Mouse (Mus musculus): ENCODE results near the gene Tcp10b.
A peak's percentile ranks its signal among the peaks of the same experiment; 100 is the strongest.
"Not testable (repeated sequence)": the region's sequence is repeated elsewhere in the genome, so short reads cannot be mapped to it uniquely, and the experiment has no call there.

Tcp10b gene

DNA sequence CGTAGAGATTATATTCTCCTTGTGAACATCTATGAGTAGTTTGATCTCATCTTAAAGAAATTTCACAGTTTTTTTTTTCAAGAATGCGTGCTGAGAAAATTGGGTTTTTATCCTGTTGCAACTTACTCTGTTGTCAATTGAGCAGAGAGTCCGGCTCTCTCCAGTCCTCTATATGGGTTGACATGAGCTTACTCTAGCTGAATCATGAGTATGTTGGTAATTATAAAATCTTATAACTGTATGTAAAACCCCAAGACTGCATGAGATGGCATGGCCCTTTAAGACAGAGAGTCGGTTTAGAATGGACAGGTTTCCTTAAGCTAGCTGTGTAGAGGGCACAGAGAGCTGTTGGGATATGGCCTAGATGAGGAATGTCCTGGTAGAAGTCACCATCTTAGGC, at the start of gene Tcp10b:
TSS of gene Tcp10b (plus strand) at position 301 of the 400 bp plus-strand sequence.
- not testable (repeated sequence) for DNase-seq

DNA sequence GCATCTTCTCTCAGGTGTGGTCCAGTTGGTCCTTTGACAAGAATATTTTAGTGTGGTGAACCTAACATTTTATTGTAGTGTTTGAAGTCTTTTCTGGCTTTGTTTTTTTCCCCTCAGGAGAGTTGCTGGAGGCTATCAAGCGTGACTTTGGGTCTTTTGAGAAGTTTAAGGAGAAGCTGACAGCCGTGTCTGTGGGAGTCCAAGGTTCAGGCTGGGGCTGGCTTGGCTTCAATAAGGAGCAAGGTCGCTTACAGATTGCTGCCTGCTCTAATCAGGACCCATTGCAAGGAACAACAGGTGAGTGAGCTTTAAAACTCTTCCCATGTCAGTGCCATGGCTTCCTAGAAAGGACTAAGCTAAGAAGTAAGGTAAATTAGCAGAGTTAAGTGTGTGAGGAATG, 47.6 kb upstream of the Tcp10b start:
- no peak for DNase-seq

DNA sequence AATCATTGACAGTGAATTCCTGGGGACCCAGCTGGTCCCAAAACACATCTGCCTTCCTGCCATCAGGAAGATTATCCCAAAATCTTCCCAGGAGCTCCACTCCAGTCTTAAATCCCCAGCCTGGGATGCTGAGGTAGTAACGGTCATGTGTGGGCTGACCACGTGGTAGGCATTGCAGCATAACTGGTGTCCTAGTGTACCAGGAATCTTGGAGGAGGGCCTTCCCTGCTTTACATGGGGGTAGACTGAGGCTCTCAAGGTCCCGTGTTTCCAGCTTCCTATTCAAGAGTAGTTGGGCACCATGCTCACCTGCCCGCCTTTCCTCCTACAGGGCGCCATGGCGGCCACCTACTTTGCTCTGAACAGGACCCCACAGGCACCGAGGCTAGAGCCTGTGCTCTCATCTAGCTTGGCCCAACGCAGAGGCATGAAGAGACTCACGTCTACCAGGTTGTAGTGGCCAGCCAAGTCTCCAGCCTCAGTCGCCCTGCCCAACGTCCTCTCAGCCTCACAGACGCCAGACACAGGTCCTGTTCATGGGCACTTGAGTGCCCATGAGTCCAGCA, 24.2 kb upstream of the Tcp10b start:
- not testable (repeated sequence) for DNase-seq

DNA sequence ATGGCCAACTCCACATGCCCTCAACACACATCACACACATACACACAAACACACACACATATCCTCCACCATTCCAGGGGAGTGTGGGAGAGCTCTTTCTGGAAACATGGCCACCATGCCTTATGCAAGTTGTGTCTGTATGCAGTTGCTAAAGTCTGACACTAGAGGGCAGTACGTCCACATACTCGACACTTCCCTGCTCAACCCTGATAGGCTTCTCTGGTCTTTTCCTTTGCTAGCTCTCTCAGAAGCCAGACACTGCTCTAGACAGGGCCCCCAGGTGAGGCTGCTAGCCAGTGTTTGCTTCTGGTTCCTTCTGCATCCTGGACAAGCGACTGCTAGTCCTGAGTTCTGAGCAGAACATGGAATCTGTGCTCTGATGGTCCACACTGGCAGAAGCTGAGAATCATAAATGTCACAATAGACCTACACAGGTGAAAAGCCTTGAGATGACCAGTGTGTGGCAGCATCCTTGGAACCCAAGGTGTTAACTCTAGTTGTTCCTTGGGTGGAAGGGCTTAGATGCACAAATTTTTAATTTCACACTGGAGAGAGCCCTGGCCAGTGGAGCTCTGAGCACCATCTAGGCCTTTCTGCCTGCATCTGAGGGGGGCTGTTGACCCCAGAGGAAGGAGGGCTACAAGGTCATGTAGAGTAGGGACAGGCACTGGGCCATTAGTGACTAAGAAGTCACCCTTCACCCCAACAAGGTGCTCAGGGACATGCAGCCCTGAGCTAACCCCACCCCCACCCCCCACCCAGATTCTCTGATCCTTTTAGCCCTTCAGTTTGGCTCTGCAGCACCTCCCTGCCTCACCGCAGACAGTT, 16.8 kb upstream of the Tcp10b start:
- peak in 1 of 2 experiments; percentile 14 for DNase-seq

DNA sequence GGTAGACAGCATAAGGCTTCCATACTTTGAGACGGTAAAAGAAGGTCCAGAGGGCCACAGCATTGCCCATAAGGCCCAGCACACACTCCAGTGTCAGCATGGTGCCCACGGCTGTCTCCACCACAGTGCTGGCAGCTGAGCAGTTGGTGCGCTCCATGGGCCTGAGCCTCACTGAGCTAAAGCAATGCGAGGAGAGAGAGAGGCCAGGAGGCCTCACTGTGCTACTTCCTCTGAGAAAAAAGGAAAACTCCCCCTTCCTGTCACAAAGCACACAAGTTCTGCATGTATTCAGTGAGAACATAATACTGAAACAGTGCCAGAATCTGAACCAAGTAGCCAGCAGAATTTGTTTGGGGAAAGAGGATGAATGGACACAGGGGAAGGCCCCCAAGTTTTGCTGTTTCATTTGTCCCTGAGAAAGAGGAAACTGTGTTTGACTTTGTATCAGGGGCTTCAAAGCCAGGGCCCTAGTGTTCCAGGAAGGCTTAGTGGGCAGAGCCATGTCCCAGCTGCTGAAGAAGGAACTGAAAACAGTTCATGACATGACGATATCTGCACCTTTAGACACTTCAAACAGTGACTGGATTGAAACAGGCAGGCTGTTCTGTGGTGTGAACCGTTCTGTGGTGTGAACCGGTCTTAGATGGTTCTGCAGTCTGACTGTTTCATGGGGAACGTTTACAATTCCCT, 8.6 kb upstream of the Tcp10b start, which contains the start of gene Gpr31b:
TSS of gene Gpr31b (minus strand) at position 173 of the 690 bp plus-strand sequence.
- not testable (repeated sequence) for DNase-seq

DNA sequence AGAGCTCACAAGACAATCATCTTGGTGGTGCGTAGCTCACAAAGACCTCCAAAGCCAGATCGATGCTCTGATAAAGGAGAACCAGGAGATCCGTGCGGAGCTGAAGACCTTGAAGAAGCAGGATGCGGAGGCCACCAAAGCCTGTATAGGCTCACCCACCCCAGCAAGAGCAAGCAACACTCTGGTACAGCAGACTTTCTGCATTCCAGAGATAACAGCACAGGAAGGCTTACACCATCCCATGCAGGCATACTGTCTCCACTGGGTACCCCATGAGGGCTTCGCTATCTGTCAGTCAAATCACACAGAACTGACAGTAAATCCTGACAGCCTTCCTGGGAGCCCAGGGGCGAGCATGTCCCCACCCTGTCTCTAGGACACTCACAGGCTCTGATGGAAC, 2.0 kb downstream of the Tcp10b start:
- not testable (repeated sequence) for DNase-seq

DNA sequence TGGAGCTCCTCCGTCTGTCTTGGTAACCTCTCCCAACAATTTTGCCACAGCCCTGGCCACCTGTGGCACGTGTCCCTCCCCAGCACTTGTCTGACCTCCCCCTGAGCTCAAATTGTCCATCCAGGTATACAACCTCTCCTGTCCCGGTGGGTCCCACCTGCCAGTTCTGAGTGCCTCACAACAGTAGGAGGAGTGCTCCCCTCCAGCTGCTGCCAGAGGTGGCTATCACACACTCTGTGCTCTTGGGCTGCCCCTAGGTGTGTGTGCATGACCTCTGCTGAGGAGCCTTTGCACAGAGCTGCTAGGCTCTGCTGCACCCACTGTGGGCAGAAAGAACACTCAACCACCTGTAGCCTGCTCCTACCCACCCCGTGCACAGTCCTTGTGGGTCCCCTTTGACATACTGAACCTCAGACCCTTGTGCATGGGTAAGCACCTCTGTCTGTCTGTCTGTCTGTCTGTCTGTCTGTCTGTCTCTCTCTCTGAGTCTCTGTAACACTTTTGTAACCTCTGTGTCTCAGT, 7.0 kb downstream of the Tcp10b start:
- DNase-seq = not testable (repeated sequence)

DNA sequence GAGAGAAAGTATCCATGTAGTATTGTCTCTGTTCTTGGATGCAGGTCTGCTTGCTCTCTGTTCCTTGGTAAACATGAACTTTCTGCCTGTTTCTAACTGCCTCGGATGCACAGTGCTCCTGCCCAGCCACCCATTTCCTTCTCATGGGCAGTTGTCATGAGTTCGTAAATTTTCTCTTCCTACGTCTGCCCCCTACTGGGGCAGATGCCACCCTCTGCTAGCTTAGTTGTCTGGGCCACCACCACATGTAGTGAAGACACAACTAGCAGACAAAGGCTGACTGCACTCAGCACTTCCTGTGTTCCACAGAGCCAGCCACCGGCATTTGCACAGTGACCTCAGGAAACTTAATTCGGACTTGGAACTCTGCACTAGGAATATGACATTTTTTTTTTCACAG, 8.3 kb downstream of the Tcp10b start:
- DNase-seq = not testable (repeated sequence)

DNA sequence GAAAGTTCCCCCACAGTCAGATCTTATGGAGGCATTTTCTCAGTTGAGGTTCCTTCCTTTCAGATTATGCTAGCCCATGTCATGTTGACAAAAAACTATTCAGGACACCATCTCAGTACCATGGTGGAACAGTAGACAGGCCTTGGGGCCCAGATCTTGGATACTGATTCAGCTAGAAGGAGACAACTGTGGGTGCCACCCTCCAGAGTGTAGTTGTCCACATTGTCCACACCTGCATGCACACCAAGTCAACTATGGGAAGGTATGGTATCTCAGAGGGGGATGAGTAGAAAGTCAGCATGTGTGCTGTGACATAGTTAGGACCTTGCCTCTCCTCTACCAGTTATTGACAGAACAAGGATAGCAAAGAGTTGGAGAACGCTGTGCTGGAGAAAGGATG, 30.6 kb downstream of the Tcp10b start:
- not testable (repeated sequence) for DNase-seq

DNA sequence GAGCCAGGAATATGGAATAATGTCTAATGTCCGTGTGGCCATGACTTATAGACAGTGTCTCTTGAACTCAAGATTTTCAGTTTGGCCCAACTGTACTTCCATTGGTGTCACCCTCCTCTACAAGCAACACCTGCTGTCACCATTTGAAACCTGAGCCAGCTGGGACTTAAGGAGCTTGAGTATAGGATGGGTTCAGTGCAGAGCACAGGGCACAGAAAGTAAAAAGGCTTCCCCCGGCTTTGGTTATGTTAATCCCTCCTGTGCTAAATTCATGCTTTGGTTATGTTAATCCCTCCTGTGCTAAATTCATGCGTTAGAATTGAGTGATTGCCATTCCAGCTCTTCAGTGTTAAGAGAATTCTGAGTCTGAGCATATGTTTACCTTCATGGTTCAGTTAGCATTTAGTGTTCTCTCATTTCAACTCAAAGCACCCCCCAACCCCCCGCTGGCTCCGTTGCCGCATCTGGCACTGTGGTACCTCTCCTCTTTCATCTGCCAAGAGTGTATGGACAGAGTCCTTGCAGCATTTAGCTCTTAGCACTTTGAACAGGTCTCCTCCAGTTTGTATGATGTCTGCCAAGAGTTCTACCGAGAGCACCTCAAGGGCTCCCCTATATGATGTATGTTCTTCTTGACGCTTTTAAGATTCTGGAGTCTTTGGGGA, 31.3 kb downstream of the Tcp10b start:
- not testable (repeated sequence) for DNase-seq

DNA sequence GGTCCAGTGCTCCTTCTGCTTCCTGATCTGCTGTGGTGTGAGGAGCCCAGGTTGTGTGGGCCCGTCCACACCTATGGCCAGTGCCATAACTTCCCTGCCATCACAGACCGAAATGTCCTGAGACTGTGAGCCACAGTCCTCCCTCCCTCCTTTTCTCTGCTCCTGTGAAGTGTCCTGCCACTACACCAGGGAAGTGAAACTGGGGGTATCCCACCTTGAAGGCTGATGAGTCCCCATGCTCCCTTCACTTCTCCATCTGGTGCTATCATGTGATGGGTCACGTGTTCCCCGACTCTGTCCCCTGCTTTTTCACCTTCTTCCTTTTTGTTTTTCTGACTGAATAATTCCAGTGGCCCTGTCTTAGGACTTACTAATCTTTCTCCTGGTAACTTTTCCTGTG, 32.1 kb downstream of the Tcp10b start:
- not testable (repeated sequence) for DNase-seq

DNA sequence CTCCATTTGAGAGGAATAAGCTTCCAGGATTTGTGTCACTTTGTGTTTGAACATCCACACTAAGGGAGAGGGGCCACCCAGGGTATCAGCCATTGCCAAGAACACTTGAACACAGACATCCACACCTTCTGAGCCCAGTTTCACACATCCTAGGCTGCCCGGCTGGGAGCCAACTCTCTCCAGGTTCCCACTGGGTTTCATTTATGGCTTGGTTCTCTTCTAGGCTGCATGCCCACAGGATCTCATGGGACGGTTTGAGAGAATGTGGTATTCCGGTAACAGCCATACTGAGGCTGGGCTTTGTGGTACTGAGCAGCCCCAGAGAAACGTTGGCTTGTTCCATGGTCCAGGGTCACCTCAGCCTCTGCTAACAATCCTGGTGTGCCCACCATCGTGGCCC, 45.7 kb downstream of the Tcp10b start:
- DNase-seq = not testable (repeated sequence)

DNA sequence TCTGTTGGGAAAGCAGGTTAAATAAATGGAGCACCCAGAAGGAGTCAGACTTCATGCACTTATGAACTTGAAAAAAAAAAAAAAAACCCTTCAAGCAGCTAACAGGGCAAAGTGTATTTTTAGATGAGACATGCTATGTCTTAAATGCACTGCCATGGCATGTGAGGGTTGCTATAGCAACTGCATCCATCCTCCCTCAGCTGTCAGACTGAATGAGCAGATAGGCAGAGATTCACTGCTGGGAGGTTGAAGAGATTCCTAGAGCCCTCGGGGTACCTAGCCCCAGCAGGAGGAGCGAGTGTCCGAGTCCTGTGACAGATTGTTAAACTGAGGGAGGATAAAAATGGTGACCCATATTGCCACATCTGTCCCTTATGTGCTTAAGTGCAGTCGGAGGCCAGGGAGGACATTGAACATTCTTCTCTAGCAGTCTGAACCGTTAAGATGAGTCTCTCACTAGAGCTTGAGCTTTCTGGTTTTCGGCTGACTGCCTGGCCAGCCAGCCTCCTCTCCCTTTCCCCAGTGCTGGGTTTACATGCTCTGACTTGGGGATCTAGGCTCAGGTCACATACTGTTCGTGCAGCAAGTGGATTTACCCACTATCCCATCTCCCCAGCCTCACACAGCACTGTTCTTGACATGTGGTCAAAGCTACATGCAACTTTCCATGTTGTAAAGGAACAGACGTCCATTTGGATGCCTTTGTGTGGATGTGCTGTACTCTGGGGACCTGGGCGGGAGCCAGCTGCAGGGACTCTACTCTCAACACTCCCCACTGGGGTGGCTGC, 51.8 kb downstream of the Tcp10b start:
- DNase-seq = not testable (repeated sequence)

DNA sequence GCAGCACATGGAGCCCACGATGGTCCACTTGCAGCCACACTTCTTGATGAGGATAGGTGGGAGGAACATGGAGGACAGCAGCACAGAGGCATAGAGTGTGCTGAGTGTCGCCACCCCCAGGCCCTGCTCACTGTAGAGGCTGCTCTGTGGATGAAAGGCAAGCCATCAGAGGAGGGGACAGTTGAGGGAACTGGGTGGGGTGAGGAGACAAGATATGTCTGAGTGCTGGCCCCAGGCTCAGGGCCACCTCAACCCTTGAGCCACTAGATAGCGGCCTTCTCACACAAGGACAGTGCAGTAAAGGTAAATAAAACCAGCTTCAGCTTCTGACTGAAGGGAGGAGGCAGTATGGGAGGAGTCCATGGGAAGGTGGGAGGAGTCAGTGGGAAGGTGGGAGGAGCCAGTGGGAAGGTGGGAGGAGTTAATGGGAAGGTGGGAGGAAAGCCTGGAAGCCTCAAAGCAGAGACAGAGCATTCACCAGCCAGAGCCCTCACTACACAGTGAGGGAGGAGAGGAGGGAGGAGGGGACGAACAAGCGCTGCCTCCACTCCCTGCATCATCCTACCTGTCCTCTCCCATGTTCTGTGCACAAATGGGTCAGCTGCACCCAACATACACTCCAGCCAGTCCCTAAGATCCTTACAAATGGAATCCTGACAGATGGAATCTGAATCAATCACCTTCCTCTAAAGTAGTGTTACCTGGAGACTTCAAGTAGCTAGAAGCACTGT, 62.6 kb downstream of the Tcp10b start:
- not testable (repeated sequence) for DNase-seq

DNA sequence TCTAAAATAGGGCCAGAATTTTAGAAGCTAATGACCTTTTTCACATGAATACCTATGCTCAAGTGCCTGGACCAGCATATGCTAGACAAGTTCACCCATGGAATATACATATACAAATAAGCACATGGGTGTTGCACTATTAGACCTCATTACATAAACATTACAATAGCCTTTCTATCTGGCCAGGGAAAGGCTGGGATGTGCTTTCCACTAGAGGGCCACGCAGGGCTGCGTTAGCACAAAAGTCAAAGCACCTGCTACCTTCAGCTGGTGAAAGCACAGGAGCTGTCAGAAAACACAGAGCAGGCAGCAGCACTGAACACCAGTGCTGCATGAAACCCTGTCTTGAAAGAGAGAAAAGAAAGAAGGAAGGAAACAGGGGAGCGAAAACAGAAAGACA, 63.3 kb downstream of the Tcp10b start:
- DNase-seq = not testable (repeated sequence)

DNA sequence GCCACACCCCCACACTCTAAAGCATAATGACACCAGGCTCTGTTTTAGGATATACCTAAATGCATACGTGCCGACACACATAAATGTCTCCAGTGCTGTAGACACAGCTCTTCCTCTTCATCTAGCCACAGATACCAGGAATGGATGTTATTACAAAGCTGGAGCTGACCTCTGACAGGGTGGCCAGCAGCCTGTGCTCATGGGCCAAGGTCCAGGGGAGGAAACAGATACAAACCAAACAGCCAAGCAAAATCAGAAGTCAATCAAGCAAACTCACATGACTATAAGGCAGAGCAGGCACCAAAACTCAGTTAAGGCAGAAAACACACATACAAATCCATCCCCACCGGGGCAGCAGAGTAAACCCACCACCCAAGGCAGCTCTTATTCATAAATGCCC, 68.4 kb downstream of the Tcp10b start:
- DNase-seq = not testable (repeated sequence)

DNA sequence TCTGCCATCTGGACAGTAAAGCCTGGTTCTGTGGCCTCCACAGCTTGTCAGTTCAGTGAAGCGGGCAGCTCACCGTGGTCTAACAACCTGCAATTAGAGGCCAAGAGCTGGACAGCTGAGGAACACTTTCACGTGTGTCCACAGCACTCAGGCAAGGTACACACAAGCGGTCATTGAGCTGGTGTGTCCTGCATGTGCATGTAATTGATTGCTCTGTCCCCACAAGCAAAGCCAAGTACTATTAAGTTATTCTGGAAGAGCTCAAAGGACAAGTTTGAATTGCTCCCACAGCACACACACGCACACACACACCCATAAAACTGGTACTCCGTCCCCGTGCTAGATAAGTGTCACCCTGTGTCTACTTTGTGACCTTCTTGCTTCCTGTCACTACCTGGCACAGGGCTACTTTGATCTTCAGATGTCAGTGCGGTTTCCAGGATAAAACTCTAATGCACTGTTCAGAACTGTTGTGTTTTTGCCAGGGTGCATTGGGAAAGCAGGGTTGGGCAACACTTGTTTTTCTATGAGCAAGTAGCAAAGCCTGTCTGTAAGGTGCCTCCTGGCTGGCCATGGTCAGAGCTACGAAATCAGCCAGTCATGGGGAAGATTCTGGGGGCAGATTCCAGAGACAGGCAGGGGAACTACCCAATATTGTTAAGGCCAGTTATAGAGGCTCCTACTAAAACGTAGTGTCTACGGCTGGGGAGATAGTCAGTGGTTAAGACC, 69.0 kb downstream of the Tcp10b start:
- DNase-seq = not testable (repeated sequence)

DNA sequence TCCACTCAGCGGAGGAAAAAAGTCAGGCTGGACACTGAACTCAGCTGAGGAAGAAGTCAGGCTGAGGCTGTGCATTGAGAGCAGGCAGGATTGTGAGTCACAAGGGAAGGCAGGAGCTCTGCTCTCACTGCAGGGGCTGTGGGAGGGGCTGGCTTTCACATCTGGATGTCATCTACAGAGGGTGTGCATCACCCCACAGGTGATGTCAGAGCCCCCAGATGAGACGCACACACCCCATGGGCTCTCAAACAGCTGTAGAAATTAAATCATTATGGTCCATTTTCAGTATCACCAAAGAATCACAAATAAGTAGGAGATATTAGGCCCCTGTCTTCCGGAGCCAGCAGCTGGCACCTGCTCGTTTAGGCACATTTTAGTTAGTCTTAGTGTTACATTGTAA, 70.8 kb downstream of the Tcp10b start, which contains the start of gene Unc93a:
TSS of gene Unc93a (minus strand) at position 101 of the 400 bp plus-strand sequence.
- DNase-seq = not testable (repeated sequence)

Measured in thymus, adult 18-20 months (tissue).